9 mouse cellular contexts compared by ENCODE assay signal in the genomic region with DNA sequence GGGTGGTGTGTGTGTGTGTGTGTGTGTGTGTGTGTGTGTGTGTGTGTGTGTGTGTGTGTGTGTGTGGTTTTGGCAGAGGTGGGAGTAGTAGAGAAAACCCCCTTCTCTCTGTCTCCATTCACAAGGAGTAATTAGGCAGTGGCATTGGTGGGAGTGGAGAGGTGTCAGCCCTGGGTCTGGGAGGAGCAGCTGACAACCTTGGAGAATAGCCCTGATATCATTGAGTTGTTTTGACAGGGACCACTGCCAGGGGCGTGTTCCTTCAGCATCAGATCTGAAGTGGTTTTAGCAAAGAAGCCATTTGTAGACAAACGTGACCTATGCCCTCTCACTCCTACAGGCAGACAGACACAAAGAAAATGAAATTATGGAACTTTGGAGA. TPM values are rescaled to one million over a fixed set of nuclear protein-coding genes. Genes with fewer than 3 reads are reported as not detected.
DNase-seq lines count a peak whose midpoint lies in the region; ATAC-seq and TF ChIP-seq lines count a peak whose summit lies in the region.
"Had no signal": no experiment of that assay in that cellular context is flagged by ENCODE, and none has a peak within 500 bp of the region (broad histone marks: within the 10 kb centered on the region; RNA-seq: fewer than 3 reads in every experiment).

No protein-coding gene starts in this region.

- WGBS in forebrain, embryonic 14.5 days: 46% methylated on average over 2 of the region's 2 CpGs
- WGBS in forebrain, embryonic 11.5 days: 62% methylated on average over 2 of the region's 2 CpGs
- 52% methylated on average over 2 of the region's 2 CpGs for WGBS in liver, embryonic 12.5 days (ENCODE audit: insufficient replicate concordance)
- 50% methylated on average over 2 of the region's 2 CpGs for WGBS in liver, embryonic 11.5 days
- WGBS in forebrain, postnatal 0 days: 34% methylated on average over 2 of the region's 2 CpGs
- WGBS in limb, embryonic 14.5 days: 75% methylated on average over 2 of the region's 2 CpGs

- no peak overlapping the region for H3K4me3 ChIP-seq in forebrain, embryonic 14.5 days (ENCODE audit: low read depth, low read length)
- H3K4me3 ChIP-seq in forebrain, embryonic 11.5 days (ENCODE audit: low read depth, low read length): no peak overlapping the region
- no peak overlapping the region for H3K4me3 ChIP-seq in liver, embryonic 12.5 days
- H3K4me3 ChIP-seq in liver, embryonic 11.5 days (ENCODE audit: low read depth, low read length): no peak overlapping the region
- no peak overlapping the region for H3K4me3 ChIP-seq in forebrain, postnatal 0 days (ENCODE audit: low read depth, low read length)
- H3K4me3 ChIP-seq in limb, embryonic 14.5 days (replicated peaks; ENCODE audit: low read length): peak overlapping the region; percentile 56

- no peak for ATAC-seq in forebrain, embryonic 14.5 days
- no peak for ATAC-seq in forebrain, embryonic 11.5 days (replicated peaks; ENCODE audit: low FRiP score)
- no peak for ATAC-seq in liver, embryonic 12.5 days
- ATAC-seq in liver, embryonic 11.5 days (replicated peaks; ENCODE audit: low FRiP score): no peak
- no peak for ATAC-seq in forebrain, postnatal 0 days
- no peak for ATAC-seq in limb, embryonic 14.5 days (ENCODE audit: low FRiP score, low read depth)

- H3K27ac ChIP-seq in forebrain, embryonic 14.5 days (ENCODE audit: low read depth, low read length): no peak overlapping the region
- no peak overlapping the region for H3K27ac ChIP-seq in forebrain, embryonic 11.5 days (ENCODE audit: low read depth, low read length)
- H3K27ac ChIP-seq in liver, embryonic 12.5 days: no peak overlapping the region
- H3K27ac ChIP-seq in liver, embryonic 11.5 days (ENCODE audit: low read depth, low read length): no peak overlapping the region
- H3K27ac ChIP-seq in forebrain, postnatal 0 days (ENCODE audit: low read depth, low read length): no peak overlapping the region
- H3K27ac ChIP-seq in limb, embryonic 14.5 days (replicated peaks; ENCODE audit: low read depth, low read length): 0 out of 2 replicates have a peak overlapping the region, but pooled peaks have one; percentile 1

- DNase-seq in forebrain, embryonic 14.5 days (ENCODE audit: low spot score): peak; percentile 22
- no peak for DNase-seq in forebrain, embryonic 11.5 days (ENCODE audit: low spot score)
- DNase-seq in liver, embryonic 11.5 days (ENCODE audit: low spot score): no peak
- no peak for DNase-seq in forebrain, postnatal 0 days
- DNase-seq in limb, embryonic 14.5 days (ENCODE audit: low spot score): no peak
- DNase-seq in embryo, embryonic 11 days: no peak
- DNase-seq in layer of hippocampus, adult 9-10 months (ENCODE audit: low spot score): no peak

- no peak for TF ChIP-seq CTCF in forebrain, postnatal 0 days (IDR thresholded peaks at IDR 0.05; ENCODE audit: low read depth)

- H3K9ac ChIP-seq in forebrain, embryonic 14.5 days (ENCODE audit: low read length): no peak overlapping the region
- H3K9ac ChIP-seq in forebrain, embryonic 11.5 days (ENCODE audit: low read length): no peak overlapping the region
- no peak overlapping the region for H3K9ac ChIP-seq in liver, embryonic 12.5 days
- H3K9ac ChIP-seq in liver, embryonic 11.5 days (ENCODE audit: low read depth, low read length): no peak overlapping the region
- no peak overlapping the region for H3K9ac ChIP-seq in forebrain, postnatal 0 days
- H3K9ac ChIP-seq in limb, embryonic 14.5 days (ENCODE audit: low read depth, low read length, severe bottlenecking): no peak overlapping the region

- H3K36me3 ChIP-seq in forebrain, embryonic 14.5 days (ENCODE audit: control insufficient read depth, insufficient read depth, low read length): no peaks in the 10 kb centered on the region
- no peaks in the 10 kb centered on the region for H3K36me3 ChIP-seq in forebrain, embryonic 11.5 days (ENCODE audit: control insufficient read depth, insufficient read depth, low read length)
- H3K36me3 ChIP-seq in liver, embryonic 12.5 days: no peaks in the 10 kb centered on the region
- H3K36me3 ChIP-seq in liver, embryonic 11.5 days (ENCODE audit: control insufficient read depth, insufficient read depth, low read length): no peaks in the 10 kb centered on the region
- 0 out of 2 replicates have a peak, but pooled peaks cover 4% of the 10 kb centered on the region for H3K36me3 ChIP-seq in forebrain, postnatal 0 days (ENCODE audit: insufficient read depth)
- H3K36me3 ChIP-seq in limb, embryonic 14.5 days (ENCODE audit: control insufficient read depth, insufficient read depth, low read length): peaks cover 27% of the 10 kb centered on the region

- H3K27me3 ChIP-seq in forebrain, embryonic 14.5 days (replicated peaks; ENCODE audit: control insufficient read depth, insufficient read depth, low read length): no peaks in the 10 kb centered on the region
- peaks cover 2% of the 10 kb centered on the region; the same call in 1 of the 2 replicates for H3K27me3 ChIP-seq in forebrain, embryonic 11.5 days (ENCODE audit: control insufficient read depth, insufficient read depth, low read length)
- peaks cover 39% of the 10 kb centered on the region for H3K27me3 ChIP-seq in liver, embryonic 12.5 days (replicated peaks)
- H3K27me3 ChIP-seq in liver, embryonic 11.5 days (replicated peaks; ENCODE audit: control insufficient read depth, insufficient read depth, low read length): peaks cover 11% of the 10 kb centered on the region; the same call in 1 of the 2 replicates
- H3K27me3 ChIP-seq in forebrain, postnatal 0 days (ENCODE audit: insufficient read depth, low read length): no peaks in the 10 kb centered on the region
- no peaks in the 10 kb centered on the region for H3K27me3 ChIP-seq in limb, embryonic 14.5 days (ENCODE audit: control insufficient read depth, insufficient read depth, low read length)
- H3K27me3 ChIP-seq: Patski had no signal

- no peaks in the 10 kb centered on the region for H3K9me3 ChIP-seq in forebrain, embryonic 14.5 days (replicated peaks; ENCODE audit: control insufficient read depth, low read length)
- no peaks in the 10 kb centered on the region for H3K9me3 ChIP-seq in forebrain, embryonic 11.5 days (ENCODE audit: control insufficient read depth, low read length)
- no peaks in the 10 kb centered on the region for H3K9me3 ChIP-seq in liver, embryonic 12.5 days (replicated peaks)
- H3K9me3 ChIP-seq in liver, embryonic 11.5 days (ENCODE audit: control insufficient read depth, low read length): no peaks in the 10 kb centered on the region
- H3K9me3 ChIP-seq in forebrain, postnatal 0 days (ENCODE audit: low read length): no peaks in the 10 kb centered on the region
- no peaks in the 10 kb centered on the region for H3K9me3 ChIP-seq in limb, embryonic 14.5 days (ENCODE audit: control insufficient read depth, low read length)

- no peak overlapping the region for H3K4me2 ChIP-seq in forebrain, embryonic 14.5 days (ENCODE audit: low read length)
- no peak overlapping the region for H3K4me2 ChIP-seq in forebrain, embryonic 11.5 days (ENCODE audit: low read depth, low read length, severe bottlenecking)
- 0 out of 2 replicates have a peak overlapping the region, but pooled peaks have one; percentile 23 for H3K4me2 ChIP-seq in liver, embryonic 12.5 days
- no peak overlapping the region for H3K4me2 ChIP-seq in liver, embryonic 11.5 days
- H3K4me2 ChIP-seq in forebrain, postnatal 0 days (ENCODE audit: low read depth): peak overlapping the region; percentile 98
- peak overlapping the region; percentile 68 for H3K4me2 ChIP-seq in limb, embryonic 14.5 days (replicated peaks; ENCODE audit: low read depth, low read length, severe bottlenecking)

- no peak for TF ChIP-seq POLR2A in limb, embryonic 14.5 days (IDR thresholded peaks at IDR 0.05; ENCODE audit: borderline replicate concordance, extremely low read depth, insufficient read depth, insufficient read length)

- peaks cover 31% of the 10 kb centered on the region for H3K4me1 ChIP-seq in forebrain, embryonic 14.5 days (ENCODE audit: control insufficient read depth, insufficient read depth, low read length)
- H3K4me1 ChIP-seq in forebrain, embryonic 11.5 days (replicated peaks; ENCODE audit: control insufficient read depth, insufficient read depth, low read length): peaks cover 14% of the 10 kb centered on the region
- H3K4me1 ChIP-seq in liver, embryonic 12.5 days: peaks cover 36% of the 10 kb centered on the region
- peaks cover 18% of the 10 kb centered on the region; the same call in 1 of the 2 replicates for H3K4me1 ChIP-seq in liver, embryonic 11.5 days (replicated peaks; ENCODE audit: control insufficient read depth, insufficient read depth, low read length)
- peaks cover 16% of the 10 kb centered on the region for H3K4me1 ChIP-seq in forebrain, postnatal 0 days (ENCODE audit: insufficient read depth)
- H3K4me1 ChIP-seq in limb, embryonic 14.5 days (ENCODE audit: control insufficient read depth, insufficient read depth, low read length): peaks cover 32% of the 10 kb centered on the region

RNA-seq across cellular contexts. Expression of a gene that starts 3.3 kb away (rescaled TPM):
- 7.9 and 13.8 TPM in 2 replicates for polyA plus RNA-seq in forebrain, embryonic 14.5 days (2014; fragmentation: Nextera tagmentation; extraction: Ambion mirVana)
- polyA plus RNA-seq in forebrain, embryonic 11.5 days (2014; fragmentation: Nextera tagmentation; extraction: Ambion mirVana): 20.4 and 21.1 TPM in 2 replicates
- 16.3 and 17.0 TPM in 2 replicates for polyA plus RNA-seq in liver, embryonic 12.5 days (2016; fragmentation: Nextera tagmentation; extraction: Ambion mirVana)
- 32.3 and 33.2 TPM in 2 replicates for polyA plus RNA-seq in liver, embryonic 11.5 days (2014; fragmentation: Nextera tagmentation; extraction: Ambion mirVana)
- total RNA-seq in forebrain, postnatal 0 days (2014; rRNA removed): 33.5 and 62.9 TPM in 2 replicates
- 17.2 and 33.6 TPM in 2 replicates for polyA plus RNA-seq in forebrain, postnatal 0 days (2015; fragmentation: Nextera tagmentation; extraction: Ambion mirVana)
- polyA plus RNA-seq in limb, embryonic 14.5 days (2012; rRNA removed): 57.4 and 73.3 TPM in 2 replicates
- polyA plus RNA-seq in limb, embryonic 14.5 days (2014; fragmentation: Nextera tagmentation; extraction: Ambion mirVana): 66.5 and 75.1 TPM in 2 replicates

Comparison
In these comparisons a context has a peak if more than half of its experiments do, and no peak if none do; other contexts are left out.
1. H3K4me2 ChIP-seq: peak in liver, embryonic 12.5 days (single experiment), forebrain, postnatal 0 days (single experiment) and limb, embryonic 14.5 days (single experiment); none in forebrain, embryonic 14.5 days (single experiment), forebrain, embryonic 11.5 days (single experiment) and liver, embryonic 11.5 days (single experiment).